In the genomic region with DNA sequence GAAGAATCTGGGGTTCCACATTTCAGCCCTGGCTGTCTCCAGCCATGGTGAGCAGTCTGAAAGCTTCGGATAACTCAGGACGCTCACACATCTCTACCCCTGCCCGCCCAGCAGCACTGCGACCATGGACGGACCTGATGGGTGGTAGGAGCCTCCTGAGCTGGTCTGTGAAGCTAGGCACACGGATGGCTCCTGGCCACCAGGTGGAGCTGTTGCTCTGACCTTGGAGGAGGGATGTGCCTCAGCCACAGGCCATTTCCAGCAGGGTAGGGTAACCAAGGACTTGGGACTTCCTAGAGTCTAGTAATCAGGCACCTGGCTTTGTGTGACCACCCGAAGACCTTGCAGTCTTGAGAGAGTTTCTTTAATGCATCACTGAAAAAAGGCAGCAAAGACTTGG, we compare ENCODE assay signal across 8 mouse cellular contexts. TPM values are rescaled to one million over a fixed set of nuclear protein-coding genes. Genes with fewer than 3 reads are reported as not detected.
DNase-seq lines count a peak whose midpoint lies in the region; ATAC-seq lines count a peak whose summit lies in the region.

No protein-coding gene starts in this region.

- 12% methylated on average over 7 of the region's 7 CpGs for WGBS in intestine, embryonic 14.5 days

- peak; percentile 45 for ATAC-seq in common myeloid progenitor, adult 5-6 weeks (replicated peaks; ENCODE audit: low read depth, poor library complexity, severe bottlenecking)
- peak; percentile 22; the same call in 1 of the 2 replicates for ATAC-seq in intestine, embryonic 14.5 days (replicated peaks; ENCODE audit: low FRiP score, low TSS enrichment, low read depth)
- peak; percentile 79 for ATAC-seq in megakaryocyte-erythroid progenitor cell, adult 5-6 weeks (replicated peaks; ENCODE audit: low FRiP score, low TSS enrichment, poor library complexity, severe bottlenecking)

- peaks cover 19% of the 10 kb centered on the region for H3K4me1 ChIP-seq in intestine, embryonic 14.5 days (replicated peaks; ENCODE audit: control insufficient read depth, insufficient read depth, low read length)

- H3K4me3 ChIP-seq in intestine, embryonic 14.5 days (ENCODE audit: low read depth, low read length), result no peak overlapping the region

- peak; percentile 91 for DNase-seq in adipocyte (ENCODE audit: low spot score)
- DNase-seq in gastrocnemius, adult 8-10 months (ENCODE audit: low spot score in 2 of 2), result peak; percentile 72 to 76
- peak; percentile 93 for DNase-seq in intestine, embryonic 14.5 days (ENCODE audit: low spot score)
- DNase-seq in left cerebral cortex, adult 9 months (ENCODE audit: low spot score in 2 of 2), result peak; percentile 36 to 87
- peak; percentile 89 for DNase-seq in right cerebral cortex, postnatal 14 days
- DNase-seq in urinary bladder, postnatal 25 days (ENCODE audit: low spot score), result peak; percentile 88

- peaks cover 54% of the 10 kb centered on the region for H3K36me3 ChIP-seq in intestine, embryonic 14.5 days (ENCODE audit: control insufficient read depth, insufficient read depth, low read length)

- no peak overlapping the region for H3K27ac ChIP-seq in intestine, embryonic 14.5 days (ENCODE audit: low read depth)

- H3K27me3 ChIP-seq in intestine, embryonic 14.5 days (replicated peaks; ENCODE audit: control insufficient read depth, insufficient read depth, low read length), result no peaks in the 10 kb centered on the region

- no peak overlapping the region for H3K4me2 ChIP-seq in intestine, embryonic 14.5 days (ENCODE audit: low read length)

- H3K9me3 ChIP-seq in intestine, embryonic 14.5 days (ENCODE audit: control insufficient read depth, low read length), result no peaks in the 10 kb centered on the region

- H3K9ac ChIP-seq in intestine, embryonic 14.5 days (ENCODE audit: low read length), result no peak overlapping the region

RNA-seq across cellular contexts. Expression of a gene that starts 4.7 kb away (rescaled TPM):
- 10.9 and 15.3 TPM in 2 replicates for total RNA-seq in common myeloid progenitor, adult 5-6 weeks (2017)
- 1 to 10 TPM; 1.9 to 5.0 (median 3.0) TPM for total RNA-seq in gastrocnemius, adult 8-10 months (2022)
- polyA plus RNA-seq in intestine, embryonic 14.5 days (2014; fragmentation: Nextera tagmentation; extraction: Ambion mirVana), result 155 and 171 TPM in 2 replicates
- 4.9 and 5.8 TPM in 2 replicates for total RNA-seq in megakaryocyte-erythroid progenitor cell, adult 5-6 weeks (2014; fragmentation: Nextera tagmentation)
- total RNA-seq in megakaryocyte-erythroid progenitor cell, adult 5-6 weeks (2017), result 1.4 and 7.3 TPM in 2 replicates

RNA-seq across cellular contexts. Expression of a gene that starts 21.9 kb away (rescaled TPM):
- total RNA-seq in common myeloid progenitor, adult 5-6 weeks (2017), result not detected in 2 replicates
- not detected for total RNA-seq in gastrocnemius, adult 8-10 months (2022)
- polyA plus RNA-seq in intestine, embryonic 14.5 days (2014; fragmentation: Nextera tagmentation; extraction: Ambion mirVana), result not detected in 2 replicates
- total RNA-seq in megakaryocyte-erythroid progenitor cell, adult 5-6 weeks (2014; fragmentation: Nextera tagmentation), result not detected in 2 replicates
- not detected in 2 replicates for total RNA-seq in megakaryocyte-erythroid progenitor cell, adult 5-6 weeks (2017)

RNA-seq across cellular contexts. Expression of a gene that starts 22.6 kb away (rescaled TPM):
- total RNA-seq in common myeloid progenitor, adult 5-6 weeks (2017), result not detected in 2 replicates
- not detected for total RNA-seq in gastrocnemius, adult 8-10 months (2022)
- not detected in 2 replicates for polyA plus RNA-seq in intestine, embryonic 14.5 days (2014; fragmentation: Nextera tagmentation; extraction: Ambion mirVana)
- total RNA-seq in megakaryocyte-erythroid progenitor cell, adult 5-6 weeks (2014; fragmentation: Nextera tagmentation), result not detected in 2 replicates
- not detected in 2 replicates for total RNA-seq in megakaryocyte-erythroid progenitor cell, adult 5-6 weeks (2017)

RNA-seq across cellular contexts. Expression of a gene that starts 34.0 kb away (rescaled TPM):
- not detected in 2 replicates for total RNA-seq in common myeloid progenitor, adult 5-6 weeks (2017)
- total RNA-seq in gastrocnemius, adult 8-10 months (2022), result not detected
- not detected in 2 replicates for polyA plus RNA-seq in intestine, embryonic 14.5 days (2014; fragmentation: Nextera tagmentation; extraction: Ambion mirVana)
- total RNA-seq in megakaryocyte-erythroid progenitor cell, adult 5-6 weeks (2014; fragmentation: Nextera tagmentation), result not detected in 2 replicates
- not detected in 2 replicates for total RNA-seq in megakaryocyte-erythroid progenitor cell, adult 5-6 weeks (2017)

RNA-seq across cellular contexts. Expression of a gene that starts 34.1 kb away (rescaled TPM):
- total RNA-seq in common myeloid progenitor, adult 5-6 weeks (2017), result not detected in 2 replicates
- total RNA-seq in gastrocnemius, adult 8-10 months (2022), result not detected
- not detected in 2 replicates for polyA plus RNA-seq in intestine, embryonic 14.5 days (2014; fragmentation: Nextera tagmentation; extraction: Ambion mirVana)
- not detected in 2 replicates for total RNA-seq in megakaryocyte-erythroid progenitor cell, adult 5-6 weeks (2014; fragmentation: Nextera tagmentation)
- not detected in 2 replicates for total RNA-seq in megakaryocyte-erythroid progenitor cell, adult 5-6 weeks (2017)

Comparison
In these comparisons a context has a peak if more than half of its experiments do, and no peak if none do; other contexts are left out.
1. ATAC-seq: peak in every context shown above with its lines; median percentile 79 in megakaryocyte-erythroid progenitor cell, adult 5-6 weeks; 45 in common myeloid progenitor, adult 5-6 weeks; 22 in intestine, embryonic 14.5 days.